Mouse (Mus musculus) spleen, postnatal 14 days (tissue): ENCODE data around the gene Smim20.

Source experiments
- DNase-seq, 2 experiments: peaks; one replicate each; pipeline ENCODE4 v3.0.0; 2021 to 2022; ENCODE audit warnings: low spot score in 2 of 2

Smim20 gene

GRCm38 (mm10) chr5:53265740-53266139 lies 1.1 kb upstream of the Smim20 start:
- DNase-seq: no peak

- DNase-seq: no peak
Measured at GRCm38 (mm10) chr5:53266181-53266580, 702 bp upstream of the Smim20 start.

- DNase-seq: no peak
Measured at GRCm38 (mm10) chr5:53268095-53268692, 1.3 kb downstream of the Smim20 start.

GRCm38 (mm10) chr5:53269799-53270198 lies 2.9 kb downstream of the Smim20 start:
- no peak for DNase-seq

- DNase-seq: no peak
Measured at GRCm38 (mm10) chr5:53270947-53271711, 4.2 kb downstream of the Smim20 start.

GRCm38 (mm10) chr5:53272626-53273025 lies 5.7 kb downstream of the Smim20 start:
- DNase-seq: no peak

GRCm38 (mm10) chr5:53273699-53274430 lies 7.0 kb downstream of the Smim20 start:
- no peak for DNase-seq

- DNase-seq: no peak
Measured at GRCm38 (mm10) chr5:53274811-53275355, 8.0 kb downstream of the Smim20 start.

GRCm38 (mm10) chr5:53275376-53275775 lies 8.5 kb downstream of the Smim20 start:
- DNase-seq: no peak

- no peak for DNase-seq
Measured at GRCm38 (mm10) chr5:53276470-53277022, 9.7 kb downstream of the Smim20 start.

GRCm38 (mm10) chr5:53277716-53278263 lies 10.9 kb downstream of the Smim20 start:
- no peak for DNase-seq

GRCm38 (mm10) chr5:53279216-53279813 lies 12.4 kb downstream of the Smim20 start:
- no peak for DNase-seq

- DNase-seq: no peak
Measured at GRCm38 (mm10) chr5:53282487-53282886, 15.6 kb downstream of the Smim20 start.

GRCm38 (mm10) chr5:53286406-53286805 lies 19.5 kb downstream of the Smim20 start:
- DNase-seq: no peak

GRCm38 (mm10) chr5:53289438-53289837 lies 22.6 kb downstream of the Smim20 start:
- no peak for DNase-seq

- DNase-seq: no peak
Measured at GRCm38 (mm10) chr5:53294627-53295026, 27.7 kb downstream of the Smim20 start.

- DNase-seq: no peak
Measured at GRCm38 (mm10) chr5:53296961-53297360, 30.1 kb downstream of the Smim20 start.

GRCm38 (mm10) chr5:53301496-53301895 lies 34.6 kb downstream of the Smim20 start:
- DNase-seq: no peak

- DNase-seq: no peak
Measured at GRCm38 (mm10) chr5:53302895-53303670, 36.2 kb downstream of the Smim20 start.

GRCm38 (mm10) chr5:53303941-53304340 lies 37.1 kb downstream of the Smim20 start:
- no peak for DNase-seq

- DNase-seq: no peak
Measured at GRCm38 (mm10) chr5:53304936-53305335, 38.1 kb downstream of the Smim20 start.
